Mouse (Mus musculus) liver, embryonic 12.5 days (tissue): ENCODE results near the gene Cadm1. TPM values are rescaled to one million over a fixed set of nuclear protein-coding genes. Genes with fewer than 3 reads are reported as not detected.

Source experiments
- ATAC-seq: fragments of 200-750 bp; cut with Nextera tagmentation; 2 replicates; pipeline ENCODE4 v1.8.0; 2017; ENCODE audit warnings: moderate number of reproducible peaks, mild to moderate bottlenecking, moderate library complexity
- H3K27ac ChIP-seq: fragments of 300-500 bp; sonication (generic); 2 replicates; pipeline ENCODE4 v1.5.1; 2016; ENCODE audit warnings: mild to moderate bottlenecking
- H3K27me3 ChIP-seq: fragments of 300-500 bp; sonication (generic); replicated peaks from 2 replicates; pipeline ENCODE4 v1.6.1; 2016; ENCODE audit warnings: mild to moderate bottlenecking, moderate library complexity
- H3K36me3 ChIP-seq: fragments of 300-500 bp; sonication (generic); 2 replicates; pipeline ENCODE4 v1.6.1; 2016; ENCODE audit warnings: mild to moderate bottlenecking, moderate library complexity
- H3K4me1 ChIP-seq: fragments of 300-500 bp; sonication (generic); 2 replicates; pipeline ENCODE4 v1.6.1; 2016
- H3K4me2 ChIP-seq: fragments of 300-500 bp; sonication (generic); 2 replicates; pipeline ENCODE4 v1.6.1; 2016; ENCODE audit warnings: mild to moderate bottlenecking, moderate library complexity
- H3K4me3 ChIP-seq: fragments of 300-500 bp; sonication (generic); 2 replicates; pipeline ENCODE4 v1.5.1; 2016; ENCODE audit warnings: mild to moderate bottlenecking, moderate library complexity
- H3K9ac ChIP-seq: fragments of 300-500 bp; sonication (generic); 2 replicates; pipeline ENCODE4 v1.6.1; 2016; ENCODE audit warnings: mild to moderate bottlenecking, moderate library complexity
- H3K9me3 ChIP-seq: fragments of 300-500 bp; sonication (generic); replicated peaks from 2 replicates; pipeline ENCODE4 v1.6.1; 2016; ENCODE audit warnings: mild to moderate bottlenecking, moderate library complexity
- WGBS: fragments of 180-500 bp; shearing (Covaris S2); methylation state at CpG from one replicate; pipeline ENCODE4 v1.1.7; 2016; ENCODE audit not compliant: insufficient replicate concordance; 5-methylcytosine and 5-hydroxymethylcytosine counted together
- polyA plus RNA-seq: library from polyadenylated mRNA; unstranded; fragments of >200 nt; fragmentation: Nextera tagmentation; extraction: Ambion mirVana; gene quantifications from 2 replicates; pipeline ENCODE4 v1.2.1, GENCODE M21; 2016

Gene Cadm1
- polyA plus RNA-seq, 1 experiment from 2014 or later = 10.4 TPM

GRCm38 (mm10) chr9:47838890-47839691 is 309.1 kb downstream of the Cadm1 start:
- Histone ChIP-seq H3K4me1 (no peaks in the 10 kb centered on the region), H3K4me2 (no peak overlapping the region), H3K27ac (no peak overlapping the region), H3K9me3 (no peaks in the 10 kb centered on the region), H3K4me3 (no peak overlapping the region), H3K27me3 (no peaks in the 10 kb centered on the region), H3K9ac (no peak overlapping the region), H3K36me3 (no peaks in the 10 kb centered on the region)
- 52% methylated on average over 15 of the region's 15 CpGs for WGBS
- ATAC-seq = no peak

DNA sequence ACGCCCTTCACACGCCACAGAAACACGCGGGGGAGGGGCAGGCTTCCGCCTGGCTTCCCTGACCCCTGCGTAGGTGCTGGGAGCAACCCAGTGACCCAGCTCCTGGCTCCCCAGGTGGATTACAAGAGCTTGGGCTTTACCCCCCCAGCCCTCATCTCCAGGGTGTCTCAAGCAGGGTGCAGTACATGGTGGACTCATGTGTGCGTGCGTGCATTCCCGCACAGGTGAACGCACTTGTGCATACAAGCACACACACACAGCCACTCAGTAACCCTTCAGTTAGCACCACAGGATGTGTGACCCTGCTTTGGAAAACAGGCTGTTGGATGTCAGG is 309.7 kb downstream of the Cadm1 start:
- H3K27ac ChIP-seq = no peak overlapping the region
- H3K9ac ChIP-seq = no peak overlapping the region
- H3K27me3 ChIP-seq = no peaks in the 10 kb centered on the region
- no peaks in the 10 kb centered on the region for H3K4me1 ChIP-seq
- no peak overlapping the region for H3K4me2 ChIP-seq
- no peaks in the 10 kb centered on the region for H3K36me3 ChIP-seq
- no peak overlapping the region for H3K4me3 ChIP-seq
- ATAC-seq = no peak
- H3K9me3 ChIP-seq = no peaks in the 10 kb centered on the region
- 70% methylated on average over 10 of the region's 10 CpGs for WGBS

GRCm38 (mm10) chr9:47843328-47843727 is 313.4 kb downstream of the Cadm1 start:
- H3K4me2 ChIP-seq = no peak overlapping the region
- H3K9ac ChIP-seq = no peak overlapping the region
- H3K36me3 ChIP-seq = no peaks in the 10 kb centered on the region
- no peaks in the 10 kb centered on the region for H3K9me3 ChIP-seq
- H3K4me1 ChIP-seq = no peaks in the 10 kb centered on the region
- no peaks in the 10 kb centered on the region for H3K27me3 ChIP-seq
- no peak overlapping the region for H3K4me3 ChIP-seq
- no peak for ATAC-seq
- WGBS = 63% methylated on average over 6 of the region's 6 CpGs
- no peak overlapping the region for H3K27ac ChIP-seq

GRCm38 (mm10) chr9:47846275-47846674 is 316.3 kb downstream of the Cadm1 start:
- no peak overlapping the region for H3K4me3 ChIP-seq
- no peak overlapping the region for H3K9ac ChIP-seq
- H3K9me3 ChIP-seq = no peaks in the 10 kb centered on the region
- no peak overlapping the region for H3K27ac ChIP-seq
- no peaks in the 10 kb centered on the region for H3K4me1 ChIP-seq
- WGBS = 59% methylated on average over 10 of the region's 10 CpGs
- no peaks in the 10 kb centered on the region for H3K36me3 ChIP-seq
- no peak overlapping the region for H3K4me2 ChIP-seq
- H3K27me3 ChIP-seq = no peaks in the 10 kb centered on the region
- no peak for ATAC-seq

DNA sequence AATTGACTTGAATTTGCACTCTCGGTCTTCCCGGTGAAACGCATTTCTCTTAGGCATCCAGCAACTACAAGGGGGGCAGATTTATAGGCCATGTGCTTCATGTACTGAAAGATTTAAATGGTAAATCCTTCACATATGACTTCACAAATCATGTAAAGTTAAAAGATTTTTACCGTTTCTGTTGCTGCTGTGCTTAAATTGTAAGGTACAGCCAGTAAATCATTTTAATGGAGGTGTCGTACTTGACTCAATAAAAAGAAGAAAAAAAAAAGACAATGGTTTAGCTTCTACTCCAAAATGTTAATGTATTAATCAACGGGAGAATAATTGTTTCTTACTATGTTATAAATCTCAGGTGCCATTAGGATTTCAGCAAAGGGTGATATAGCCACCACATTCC is 317.0 kb downstream of the Cadm1 start:
- Histone ChIP-seq H3K27me3 (no peaks in the 10 kb centered on the region), H3K4me2 (no peak overlapping the region), H3K4me1 (no peaks in the 10 kb centered on the region), H3K4me3 (no peak overlapping the region), H3K9ac (no peak overlapping the region), H3K36me3 (no peaks in the 10 kb centered on the region), H3K27ac (no peak overlapping the region), H3K9me3 (no peaks in the 10 kb centered on the region)
- no peak for ATAC-seq
- 72% methylated on average over 6 of the region's 6 CpGs for WGBS

GRCm38 (mm10) chr9:47847797-47848196 is 317.8 kb downstream of the Cadm1 start:
- Histone ChIP-seq H3K4me1 (no peaks in the 10 kb centered on the region), H3K27me3 (no peaks in the 10 kb centered on the region), H3K4me3 (no peak overlapping the region), H3K9me3 (no peaks in the 10 kb centered on the region), H3K9ac (no peak overlapping the region), H3K4me2 (no peak overlapping the region), H3K36me3 (no peaks in the 10 kb centered on the region), H3K27ac (no peak overlapping the region)
- ATAC-seq = no peak
- 9% methylated on average over 4 of the region's 4 CpGs for WGBS

- no peaks in the 10 kb centered on the region for H3K9me3 ChIP-seq
- H3K4me1 ChIP-seq = no peaks in the 10 kb centered on the region
- H3K27ac ChIP-seq = no peak overlapping the region
- H3K36me3 ChIP-seq = no peaks in the 10 kb centered on the region
- no peak overlapping the region for H3K4me3 ChIP-seq
- 67% methylated on average over 5 of the region's 5 CpGs for WGBS
- H3K27me3 ChIP-seq = no peaks in the 10 kb centered on the region
- H3K9ac ChIP-seq = no peak overlapping the region
- H3K4me2 ChIP-seq = no peak overlapping the region
- no peak for ATAC-seq
These were observed 318.8 kb downstream of the Cadm1 start for GRCm38 (mm10) chr9:47848745-47849144.

DNA sequence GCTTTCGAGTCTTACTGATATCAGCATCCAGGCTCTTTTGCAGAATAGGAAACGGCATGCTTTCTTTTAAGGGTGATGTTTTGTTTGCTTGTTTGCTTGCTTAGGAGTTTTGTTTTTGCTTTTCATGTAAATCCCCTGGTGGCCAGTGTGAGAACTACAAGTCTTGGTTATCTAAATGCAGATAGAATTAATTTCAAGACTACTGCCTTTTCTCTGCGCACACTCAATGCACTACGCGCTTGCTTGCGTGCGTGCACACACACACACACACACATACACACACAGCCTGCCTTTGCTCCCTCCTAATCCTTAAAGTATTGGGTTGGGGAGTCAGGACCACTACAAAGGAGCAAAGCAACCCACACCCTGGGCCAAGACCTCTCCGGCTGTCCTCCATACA is 326.3 kb downstream of the Cadm1 start:
- no peaks in the 10 kb centered on the region for H3K9me3 ChIP-seq
- no peak overlapping the region for H3K4me3 ChIP-seq
- ATAC-seq = no peak
- H3K4me2 ChIP-seq = no peak overlapping the region
- WGBS = 62% methylated on average over 8 of the region's 8 CpGs
- H3K36me3 ChIP-seq = no peaks in the 10 kb centered on the region
- no peaks in the 10 kb centered on the region for H3K4me1 ChIP-seq
- no peaks in the 10 kb centered on the region for H3K27me3 ChIP-seq
- H3K27ac ChIP-seq = no peak overlapping the region
- no peak overlapping the region for H3K9ac ChIP-seq

- no peak for ATAC-seq
- Histone ChIP-seq H3K27ac (no peak overlapping the region), H3K9ac (no peak overlapping the region), H3K4me2 (no peak overlapping the region), H3K36me3 (no peaks in the 10 kb centered on the region), H3K4me1 (no peaks in the 10 kb centered on the region), H3K9me3 (no peaks in the 10 kb centered on the region), H3K27me3 (no peaks in the 10 kb centered on the region), H3K4me3 (no peak overlapping the region)
- WGBS = 61% methylated on average over 7 of the region's 7 CpGs
These were observed 327.3 kb downstream of the Cadm1 start for GRCm38 (mm10) chr9:47857235-47857634.

DNA sequence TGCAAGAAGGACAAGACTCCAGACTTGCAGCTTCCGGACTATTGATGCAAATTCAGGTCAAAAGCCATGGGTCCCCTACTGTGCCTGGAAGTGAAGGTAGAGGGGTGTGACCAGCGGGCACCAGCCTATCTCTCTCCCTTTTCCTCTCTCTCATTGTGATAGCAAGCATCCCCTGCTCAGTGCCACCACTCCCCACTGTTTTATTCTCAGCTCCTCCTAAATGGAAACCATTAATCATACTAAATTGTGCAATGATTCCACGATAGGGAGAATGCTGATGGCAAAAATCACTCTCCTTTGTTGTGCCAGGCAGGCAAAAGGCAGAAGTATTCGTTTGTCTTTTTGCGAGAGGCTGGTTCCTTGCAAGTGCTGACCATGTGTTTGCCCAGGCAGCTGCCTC is 328.2 kb downstream of the Cadm1 start:
- Histone ChIP-seq H3K9me3 (no peaks in the 10 kb centered on the region), H3K36me3 (no peaks in the 10 kb centered on the region), H3K27me3 (no peaks in the 10 kb centered on the region), H3K4me3 (no peak overlapping the region), H3K4me1 (no peaks in the 10 kb centered on the region), H3K27ac (no peak overlapping the region), H3K4me2 (no peak overlapping the region), H3K9ac (no peak overlapping the region)
- WGBS = 55% methylated on average over 5 of the region's 5 CpGs
- ATAC-seq = no peak

DNA sequence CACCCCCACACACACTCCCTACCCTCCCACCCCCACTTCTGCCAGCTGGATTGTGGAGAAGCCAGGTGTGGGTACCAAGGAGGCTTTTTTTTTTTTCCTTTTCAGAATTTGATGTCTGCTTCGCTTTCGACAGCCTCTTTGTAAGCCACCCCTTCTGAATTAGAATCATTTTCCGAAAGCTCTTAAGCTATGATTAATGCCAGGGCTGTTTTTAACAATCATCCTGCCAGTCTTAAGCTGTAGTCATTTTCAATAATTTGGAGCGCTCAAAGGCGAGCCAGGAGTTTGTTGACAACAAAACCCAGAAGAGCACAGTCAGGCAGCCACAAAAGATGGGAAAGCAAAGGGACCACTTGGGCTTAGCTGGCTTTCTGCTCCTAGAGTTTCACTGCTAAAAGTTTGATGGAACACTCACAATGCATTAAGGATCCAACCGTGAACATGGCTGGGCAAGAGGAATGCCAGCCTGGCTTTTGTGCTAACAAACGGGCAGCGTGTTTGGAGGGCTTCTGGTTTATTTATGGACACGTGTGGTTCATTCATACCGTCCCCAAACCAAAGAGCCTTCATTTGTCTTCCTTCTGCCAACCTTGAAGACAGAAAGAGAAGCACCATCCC is 328.9 kb downstream of the Cadm1 start:
- WGBS = 67% methylated on average over 10 of the region's 10 CpGs
- Histone ChIP-seq H3K27me3 (no peaks in the 10 kb centered on the region), H3K4me1 (no peaks in the 10 kb centered on the region), H3K9ac (no peak overlapping the region), H3K9me3 (no peaks in the 10 kb centered on the region), H3K4me3 (no peak overlapping the region), H3K27ac (no peak overlapping the region), H3K4me2 (no peak overlapping the region), H3K36me3 (no peaks in the 10 kb centered on the region)
- ATAC-seq = no peak

- H3K4me2 ChIP-seq = no peak overlapping the region
These were observed 331.0 kb downstream of the Cadm1 start for GRCm38 (mm10) chr9:47860994-47861393.

GRCm38 (mm10) chr9:47861783-47862182 is 331.8 kb downstream of the Cadm1 start:
- 47% methylated on average over 2 of the region's 2 CpGs for WGBS
- no peak overlapping the region for H3K27ac ChIP-seq

More at GRCm38 (mm10) chr9:47860994-47861393, 331.0 kb downstream of the Cadm1 start:
- 55% methylated on average over 3 of the region's 3 CpGs for WGBS
- H3K4me3 ChIP-seq = no peak overlapping the region
- no peaks in the 10 kb centered on the region for H3K27me3 ChIP-seq
- H3K9ac ChIP-seq = no peak overlapping the region
- H3K9me3 ChIP-seq = no peaks in the 10 kb centered on the region
- no peaks in the 10 kb centered on the region for H3K4me1 ChIP-seq
- H3K27ac ChIP-seq = no peak overlapping the region
- H3K36me3 ChIP-seq = no peaks in the 10 kb centered on the region
- no peak for ATAC-seq

More at GRCm38 (mm10) chr9:47861783-47862182, 331.8 kb downstream of the Cadm1 start:
- Histone ChIP-seq H3K9ac (no peak overlapping the region), H3K4me2 (no peak overlapping the region), H3K9me3 (no peaks in the 10 kb centered on the region), H3K4me1 (no peaks in the 10 kb centered on the region), H3K4me3 (no peak overlapping the region), H3K27me3 (no peaks in the 10 kb centered on the region), H3K36me3 (no peaks in the 10 kb centered on the region)
- no peak for ATAC-seq
